Mouse (Mus musculus): ENCODE results near the gene Habp2. TPM values are rescaled to one million over a fixed set of nuclear protein-coding genes. Genes with fewer than 3 reads are reported as not detected.

The Habp2 gene
- total and polyA plus RNA-seq, 2 experiments from 2014 or later, result 0.12 TPM; not detected in 1

GRCm38 (mm10) chr19:56366625-56367024 lies 79.7 kb downstream of the Habp2 start:
- ATAC-seq (ENCODE audit: low FRiP score), result no peak
- no peak for DNase-seq (ENCODE audit: low spot score)
- 68% methylated on average over 9 of the region's 9 CpGs for WGBS
- no peak for TF ChIP-seq CTCF (IDR thresholded peaks at IDR 0.05)
- no peak overlapping the region for H3K27ac ChIP-seq (ENCODE audit: low read depth, low read length)
- no peak overlapping the region for H3K4me3 ChIP-seq (ENCODE audit: low read depth, low read length)
- no peaks in the 10 kb centered on the region for H3K9me3 ChIP-seq (ENCODE audit: low read length)
- H3K36me3 ChIP-seq (ENCODE audit: insufficient read depth, low read length), result no peaks in the 10 kb centered on the region
- H3K9ac ChIP-seq (replicated peaks; ENCODE audit: low read length, poor library complexity, severe bottlenecking), result no peak overlapping the region
- no peaks in the 10 kb centered on the region for H3K27me3 ChIP-seq (ENCODE audit: insufficient read depth, low read length)
- H3K4me1 ChIP-seq (ENCODE audit: insufficient read depth, low read length), result no peaks in the 10 kb centered on the region; the same call in 1 of the 2 replicates
- H3K4me2 ChIP-seq (ENCODE audit: low read depth, low read length, poor library complexity, severe bottlenecking), result no peak overlapping the region

- Histone ChIP-seq H3K9me3 (ENCODE audit: low read length) (no peaks in the 10 kb centered on the region), H3K4me3 (ENCODE audit: low read depth, low read length) (no peak overlapping the region), H3K4me2 (ENCODE audit: low read depth, low read length, poor library complexity, severe bottlenecking) (no peak overlapping the region), H3K36me3 (ENCODE audit: insufficient read depth, low read length) (no peaks in the 10 kb centered on the region), H3K9ac (replicated peaks; ENCODE audit: low read length, poor library complexity, severe bottlenecking) (no peak overlapping the region), H3K27ac (ENCODE audit: low read depth, low read length) (no peak overlapping the region), H3K4me1 (ENCODE audit: insufficient read depth, low read length) (no peaks in the 10 kb centered on the region; the same call in 1 of the 2 replicates), H3K27me3 (ENCODE audit: insufficient read depth, low read length) (no peaks in the 10 kb centered on the region)
- no peak for ATAC-seq (ENCODE audit: low FRiP score)
- DNase-seq (ENCODE audit: low spot score), result no peak
- WGBS, result 90% methylated on average over 7 of the region's 7 CpGs
- no peak for TF ChIP-seq CTCF (IDR thresholded peaks at IDR 0.05)
Measured at GRCm38 (mm10) chr19:56367778-56368177, 80.8 kb downstream of the Habp2 start.

- no peak overlapping the region for H3K4me2 ChIP-seq (ENCODE audit: low read depth, low read length, poor library complexity, severe bottlenecking)
Measured at GRCm38 (mm10) chr19:56368912-56369311, 82.0 kb downstream of the Habp2 start.

More at GRCm38 (mm10) chr19:56368912-56369311, 82.0 kb downstream of the Habp2 start:
- Histone ChIP-seq H3K9me3 (ENCODE audit: low read length) (no peaks in the 10 kb centered on the region), H3K27ac (ENCODE audit: low read depth, low read length) (no peak overlapping the region), H3K9ac (replicated peaks; ENCODE audit: low read length, poor library complexity, severe bottlenecking) (no peak overlapping the region), H3K36me3 (ENCODE audit: insufficient read depth, low read length) (no peaks in the 10 kb centered on the region), H3K4me3 (ENCODE audit: low read depth, low read length) (no peak overlapping the region), H3K4me1 (ENCODE audit: insufficient read depth, low read length) (no peaks in the 10 kb centered on the region; the same call in 1 of the 2 replicates), H3K27me3 (ENCODE audit: insufficient read depth, low read length) (no peaks in the 10 kb centered on the region)
- 82% methylated on average over 7 of the region's 7 CpGs for WGBS
- no peak for TF ChIP-seq CTCF (IDR thresholded peaks at IDR 0.05)
- DNase-seq (ENCODE audit: low spot score) (no peak), ATAC-seq (ENCODE audit: low FRiP score) (no peak)

Other genes with a start within 250 kb of the Habp2 start
- 0.57 and 0.99 TPM in 2 replicates for gene Nrap, start 102.9 kb downstream of the Habp2 start, total RNA-seq (2014; rRNA removed)
- gene Nrap, start 102.9 kb downstream of the Habp2 start, polyA plus RNA-seq (2015; fragmentation: Nextera tagmentation; extraction: Ambion mirVana), result 0.69 and 0.80 TPM in 2 replicates
- 25.2 and 25.9 TPM in 2 replicates for gene Casp7, start 110.0 kb downstream of the Habp2 start, total RNA-seq (2014; rRNA removed)
- 34.5 and 39.2 TPM in 2 replicates for gene Casp7, start 110.0 kb downstream of the Habp2 start, polyA plus RNA-seq (2015; fragmentation: Nextera tagmentation; extraction: Ambion mirVana)
- 0.19 and 0.38 TPM in 2 replicates for gene Plekhs1, start 174.5 kb downstream of the Habp2 start, total RNA-seq (2014; rRNA removed)
- 0.26 and 0.45 TPM in 2 replicates for gene Plekhs1, start 174.5 kb downstream of the Habp2 start, polyA plus RNA-seq (2015; fragmentation: Nextera tagmentation; extraction: Ambion mirVana)